Mouse (Mus musculus): ENCODE data around the gene 4930467E23Rik.
"Not testable (repeated sequence)": the region's sequence is repeated elsewhere in the genome, so short reads cannot be mapped to it uniquely, and the experiment has no call there.

GRCm38 (mm10) chr8:19711171-19711860 lies 18.1 kb upstream of the 4930467E23Rik start:
- not testable (repeated sequence) for TF ChIP-seq MAX (IDR thresholded peaks at IDR 0.05; ENCODE audit: low read length); POLR2A (IDR thresholded peaks at IDR 0.05; ENCODE audit: low read depth, low read length); EP300 (IDR thresholded peaks at IDR 0.05; ENCODE audit: low read length); SMC3 (IDR thresholded peaks at IDR 0.05; ENCODE audit: low read depth, low read length); HCFC1 (IDR thresholded peaks at IDR 0.05; ENCODE audit: low read depth, low read length); ZC3H11A (IDR thresholded peaks at IDR 0.05; ENCODE audit: low read depth, low read length); ETS1 (conservative IDR thresholded peaks at IDR 0.05; ENCODE audit: low read depth, low read length); CTCF (conservative IDR thresholded peaks at IDR 0.05 in 1 of 2, IDR thresholded peaks at IDR 0.05 in 1 of 2; ENCODE audit: low read depth in 2 of 2, low read length in 2 of 2); ELF1 (IDR thresholded peaks at IDR 0.05; ENCODE audit: low read depth, low read length); SIN3A (IDR thresholded peaks at IDR 0.05; ENCODE audit: low read length)
